Mouse (Mus musculus): ENCODE data around the gene Glrx. TPM values are rescaled to one million over a fixed set of nuclear protein-coding genes. Genes with fewer than 3 reads are reported as not detected.
A peak's percentile ranks its signal among the peaks of the same experiment; 100 is the strongest.
"Not testable (repeated sequence)": the region's sequence is repeated elsewhere in the genome, so short reads cannot be mapped to it uniquely, and the experiment has no call there.

The Glrx gene
- total RNA-seq, 1 experiment from 2014 or later = 11.9 TPM

- ATAC-seq (replicated peaks; ENCODE audit: insufficient number of reproducible peaks, low FRiP score, low TSS enrichment, poor library complexity, severe bottlenecking) = no peak
Observed at GRCm38 (mm10) chr13:75874608-75875376, 35.1 kb downstream of the Glrx start.

GRCm38 (mm10) chr13:75876188-75876587 lies 36.5 kb downstream of the Glrx start:
- not testable (repeated sequence) for ATAC-seq (replicated peaks; ENCODE audit: insufficient number of reproducible peaks, low FRiP score, low TSS enrichment, poor library complexity, severe bottlenecking)

GRCm38 (mm10) chr13:75876592-75876991 lies 36.9 kb downstream of the Glrx start:
- no peak for ATAC-seq (replicated peaks; ENCODE audit: insufficient number of reproducible peaks, low FRiP score, low TSS enrichment, poor library complexity, severe bottlenecking)

GRCm38 (mm10) chr13:75877907-75878306 lies 38.2 kb downstream of the Glrx start:
- ATAC-seq (replicated peaks; ENCODE audit: insufficient number of reproducible peaks, low FRiP score, low TSS enrichment, poor library complexity, severe bottlenecking) = peak; percentile 63; the same call in 1 of the 2 replicates

GRCm38 (mm10) chr13:75879756-75880155 lies 40.1 kb downstream of the Glrx start:
- ATAC-seq (replicated peaks; ENCODE audit: insufficient number of reproducible peaks, low FRiP score, low TSS enrichment, poor library complexity, severe bottlenecking) = no peak

GRCm38 (mm10) chr13:75880501-75880900 lies 40.8 kb downstream of the Glrx start:
- no peak for ATAC-seq (replicated peaks; ENCODE audit: insufficient number of reproducible peaks, low FRiP score, low TSS enrichment, poor library complexity, severe bottlenecking)

- no peak for ATAC-seq (replicated peaks; ENCODE audit: insufficient number of reproducible peaks, low FRiP score, low TSS enrichment, poor library complexity, severe bottlenecking)
Observed at GRCm38 (mm10) chr13:75883792-75884191, 44.1 kb downstream of the Glrx start.

GRCm38 (mm10) chr13:75891868-75892267 lies 52.2 kb downstream of the Glrx start:
- ATAC-seq (replicated peaks; ENCODE audit: insufficient number of reproducible peaks, low FRiP score, low TSS enrichment, poor library complexity, severe bottlenecking) = no peak

GRCm38 (mm10) chr13:75892291-75892690 lies 52.6 kb downstream of the Glrx start:
- ATAC-seq (replicated peaks; ENCODE audit: insufficient number of reproducible peaks, low FRiP score, low TSS enrichment, poor library complexity, severe bottlenecking) = no peak

- no peak; the same call in 1 of the 2 replicates for ATAC-seq (replicated peaks; ENCODE audit: insufficient number of reproducible peaks, low FRiP score, low TSS enrichment, poor library complexity, severe bottlenecking)
Observed at GRCm38 (mm10) chr13:75892876-75893275, 53.2 kb downstream of the Glrx start.

Other genes with a start within 250 kb of the Glrx start
- 24.9 to 61.1 TPM (median 45.2 TPM) in 3 replicates for gene Ell2, start 133.1 kb upstream of the Glrx start, total RNA-seq (2017)
- gene Rhobtb3, start 104.1 kb downstream of the Glrx start, total RNA-seq (2017) = 0.97 TPM in 1 of 3 replicates, not detected in the others
- not detected in 3 replicates for gene Spata9, start 127.3 kb downstream of the Glrx start, total RNA-seq (2017)
- gene Rfesd, start 178.9 kb downstream of the Glrx start, total RNA-seq (2017) = 12.1 to 24.4 TPM (median 14.1 TPM) in 3 replicates
- gene Gpr150, start 217.1 kb downstream of the Glrx start, total RNA-seq (2017) = not detected in 3 replicates

Measured in monocyte, adult 5-6 weeks (primary cell).